Mouse (Mus musculus) brain, embryonic 14.5 days (tissue): Measurements from ENCODE around the gene Scfd2. TPM values are rescaled to one million over a fixed set of nuclear protein-coding genes. Genes with fewer than 3 reads are reported as not detected.
A peak's percentile ranks its signal among the peaks of the same experiment; 100 is the strongest.

ENCODE experiments used
- DNase-seq: peaks from one replicate; pipeline ENCODE4 v3.0.0-alpha.2; 2011; ENCODE audit warnings: low read depth
- CTCF ChIP-seq: fragments of 200-500 bp; IDR thresholded peaks from 2 replicates; pipeline ENCODE4 v1.5.1; 2012; ENCODE audit warnings: inconsistent platforms, mild to moderate bottlenecking, moderate library complexity, borderline replicate concordance; ENCODE audit not compliant: insufficient read depth, insufficient read length; ENCODE audit errors: extremely low read depth
- POLR2A ChIP-seq: fragments of 200-500 bp; IDR thresholded peaks from 2 replicates; pipeline ENCODE4 v1.6.1; 2012; ENCODE audit warnings: mild to moderate bottlenecking, inconsistent platforms, borderline replicate concordance; ENCODE audit not compliant: poor library complexity, insufficient read depth, insufficient read length, severe bottlenecking; ENCODE audit errors: extremely low read depth
- polyA plus RNA-seq: library from polyadenylated mRNA; depleted of rRNA; stranded (reverse); fragments of >200 nt; gene quantifications from 2 replicates; pipeline ENCODE4 v1.2.3, GENCODE M21; 2012; rRNA removed

Scfd2 gene
- polyA plus RNA-seq, 1 experiment: 15.4 TPM

- DNase-seq: peak; percentile 94
- TF ChIP-seq CTCF (no peak), POLR2A (no peak)
Measured at GRCm38 (mm10) chr5:74161297-74161926, 370.1 kb downstream of the Scfd2 start.

- TF ChIP-seq POLR2A: no peak
- TF ChIP-seq CTCF: no peak
- DNase-seq: no peak
Measured at GRCm38 (mm10) chr5:74160349-74160748, 371.2 kb downstream of the Scfd2 start.

- no peak for TF ChIP-seq POLR2A
- TF ChIP-seq CTCF: no peak
- DNase-seq: no peak
Measured at GRCm38 (mm10) chr5:74159906-74160305, 371.7 kb downstream of the Scfd2 start.

GRCm38 (mm10) chr5:74158929-74159632 is 372.5 kb downstream of the Scfd2 start:
- DNase-seq: peak; percentile 44

GRCm38 (mm10) chr5:74155860-74156351 is 375.7 kb downstream of the Scfd2 start:
- DNase-seq: peak; percentile 35
- TF ChIP-seq CTCF (no peak), POLR2A (no peak)

More at GRCm38 (mm10) chr5:74158929-74159632, 372.5 kb downstream of the Scfd2 start:
- TF ChIP-seq CTCF: no peak
- TF ChIP-seq POLR2A: no peak

Other genes starting within 250 kb of the Scfd2 start
- 64.5 and 76.1 TPM in 2 replicates for gene Fip1l1, start 3.7 kb upstream of the Scfd2 start, polyA plus RNA-seq
- gene Lnx1, start 171.2 kb upstream of the Scfd2 start, polyA plus RNA-seq: 6.0 and 7.7 TPM in 2 replicates